Mouse (Mus musculus) midbrain, embryonic 16.5 days (tissue): ENCODE results near the gene Hsbp1. TPM values are rescaled to one million over a fixed set of nuclear protein-coding genes. Genes with fewer than 3 reads are reported as not detected.
A peak's percentile ranks its signal among the peaks of the same experiment; 100 is the strongest.
"Not testable (repeated sequence)": the region's sequence is repeated elsewhere in the genome, so short reads cannot be mapped to it uniquely, and the experiment has no call there.

ENCODE experiments used
- ATAC-seq: fragments of 200-750 bp; cut with Nextera tagmentation; 2 replicates; pipeline ENCODE4 v1.8.0; 2017; ENCODE audit warnings: moderate TSS enrichment
- H3K27ac ChIP-seq: fragments of 300-500 bp; sonication (generic); 2 replicates; pipeline ENCODE4 v1.5.1; 2014; ENCODE audit warnings: mild to moderate bottlenecking, low read length, mixed read lengths
- H3K27me3 ChIP-seq: fragments of 300-500 bp; sonication (generic); 2 replicates; pipeline ENCODE4 v1.6.1; 2014; ENCODE audit warnings: low read depth, low read length, mixed read lengths; ENCODE audit not compliant: control insufficient read depth, insufficient read depth
- H3K36me3 ChIP-seq: fragments of 300-500 bp; sonication (generic); 2 replicates; pipeline ENCODE4 v1.6.1; 2014; ENCODE audit warnings: mild to moderate bottlenecking, low read length, moderate library complexity, mixed read lengths; ENCODE audit not compliant: control insufficient read depth, insufficient read depth
- H3K4me1 ChIP-seq: fragments of 300-500 bp; sonication (generic); 2 replicates; pipeline ENCODE4 v1.6.1; 2014; ENCODE audit warnings: mild to moderate bottlenecking, low read length, mixed read lengths; ENCODE audit not compliant: control insufficient read depth, insufficient read depth
- H3K4me2 ChIP-seq: fragments of 300-500 bp; sonication (generic); 2 replicates; pipeline ENCODE4 v1.6.1; 2014; ENCODE audit warnings: mild to moderate bottlenecking, low read length, mixed read lengths
- H3K4me3 ChIP-seq: fragments of 300-500 bp; sonication (generic); 2 replicates; pipeline ENCODE4 v1.5.1; 2014; ENCODE audit warnings: low read depth, mild to moderate bottlenecking, low read length, moderate library complexity, mixed read lengths
- H3K9ac ChIP-seq: fragments of 300-500 bp; sonication (generic); 2 replicates; pipeline ENCODE4 v1.6.1; 2014; ENCODE audit warnings: low read depth, low read length, mixed read lengths
- H3K9me3 ChIP-seq: fragments of 300-500 bp; sonication (generic); replicated peaks from 2 replicates; pipeline ENCODE4 v1.6.1; 2014; ENCODE audit warnings: mild to moderate bottlenecking, low read length, mixed read lengths; ENCODE audit not compliant: control insufficient read depth, poor library complexity, severe bottlenecking
- WGBS: fragments of 180-500 bp; shearing (Covaris S2); extraction: QIAGEN DNeasy Blood & Tissue Kit; methylation state at CpG from one replicate; pipeline ENCODE4 v1.1.7; 2014; 5-methylcytosine and 5-hydroxymethylcytosine counted together
- polyA plus RNA-seq: library from polyadenylated mRNA; unstranded; fragments of >200 nt; fragmentation: Nextera tagmentation; extraction: Ambion mirVana; gene quantifications from 2 replicates; pipeline ENCODE4 v1.2.1, GENCODE M21; 2015

Hsbp1 gene
- polyA plus RNA-seq, 1 experiment from 2014 or later, result 970 TPM

- ATAC-seq, H3K36me3 ChIP-seq, H3K4me1 ChIP-seq, H3K9ac ChIP-seq, H3K4me2 ChIP-seq, H3K27ac ChIP-seq, H3K9me3 ChIP-seq, H3K4me3 ChIP-seq, H3K27me3 ChIP-seq: not testable (repeated sequence)
- 89% methylated on average over 9 of the region's 9 CpGs for WGBS
These were observed 30.4 kb downstream of the Hsbp1 start for GRCm38 (mm10) chr8:119374716-119375115.

DNA sequence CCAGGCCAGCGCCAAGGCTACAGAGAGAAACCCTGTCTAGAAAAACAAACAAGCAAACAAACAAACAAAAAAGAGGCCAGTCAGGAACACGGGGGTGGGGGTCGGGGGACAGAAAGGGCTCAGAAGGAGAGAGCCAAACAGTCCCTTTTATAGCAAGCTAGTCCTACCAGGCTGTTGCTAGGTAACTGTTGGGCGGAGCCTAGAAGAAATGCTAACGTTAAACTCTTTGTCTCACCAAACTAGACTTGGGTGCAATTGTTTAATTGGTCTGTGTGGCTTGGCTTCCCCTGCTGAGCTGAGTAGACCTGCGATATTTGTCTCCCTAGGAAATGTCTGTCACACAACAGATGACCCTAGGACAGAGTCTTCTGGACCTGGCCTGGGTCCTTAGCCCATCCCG lies 34.2 kb downstream of the Hsbp1 start:
- H3K9me3 ChIP-seq, result no peaks in the 10 kb centered on the region
- no peak overlapping the region for H3K27ac ChIP-seq
- H3K4me2 ChIP-seq, result no peak overlapping the region
- no peaks in the 10 kb centered on the region for H3K36me3 ChIP-seq
- ATAC-seq, result no peak
- WGBS, result 64% methylated on average over 7 of the region's 7 CpGs
- H3K4me3 ChIP-seq, result no peak overlapping the region
- H3K27me3 ChIP-seq, result no peaks in the 10 kb centered on the region
- H3K9ac ChIP-seq, result no peak overlapping the region
- no peaks in the 10 kb centered on the region for H3K4me1 ChIP-seq

- Histone ChIP-seq H3K27ac (no peak overlapping the region), H3K27me3 (no peaks in the 10 kb centered on the region), H3K9ac (no peak overlapping the region), H3K4me1 (no peaks in the 10 kb centered on the region), H3K4me2 (no peak overlapping the region), H3K36me3 (no peaks in the 10 kb centered on the region), H3K4me3 (no peak overlapping the region), H3K9me3 (no peaks in the 10 kb centered on the region)
- WGBS, result 35% methylated on average over 4 of the region's 4 CpGs
- no peak for ATAC-seq
These were observed 36.3 kb downstream of the Hsbp1 start for GRCm38 (mm10) chr8:119380619-119381018.

DNA sequence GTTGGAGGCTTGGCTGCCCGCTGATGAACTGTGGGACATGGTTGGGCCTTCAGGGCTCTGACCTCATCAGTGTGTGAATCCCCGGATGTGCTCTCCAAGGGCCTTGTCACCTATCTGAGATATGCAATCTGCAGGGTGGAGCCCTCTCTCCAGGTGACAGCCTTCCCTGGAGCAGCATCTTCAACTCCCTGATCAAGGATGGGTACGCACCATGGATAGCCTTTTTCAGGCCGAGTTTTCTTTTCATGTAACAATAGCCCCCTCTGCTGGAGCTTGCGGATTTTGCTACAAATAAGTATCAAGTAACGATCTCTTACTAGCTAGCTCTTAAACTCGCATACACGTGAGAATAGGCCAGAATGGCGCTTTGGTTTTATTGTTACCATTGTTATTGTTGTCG lies 40.2 kb downstream of the Hsbp1 start:
- H3K9ac ChIP-seq, result no peak overlapping the region
- H3K9me3 ChIP-seq, result no peaks in the 10 kb centered on the region
- H3K4me1 ChIP-seq, result no peaks in the 10 kb centered on the region
- no peak overlapping the region for H3K27ac ChIP-seq
- 23% methylated on average over 10 of the region's 10 CpGs for WGBS
- no peaks in the 10 kb centered on the region for H3K27me3 ChIP-seq
- H3K36me3 ChIP-seq, result no peaks in the 10 kb centered on the region
- no peak for ATAC-seq
- no peak overlapping the region for H3K4me2 ChIP-seq
- H3K4me3 ChIP-seq, result no peak overlapping the region

- Histone ChIP-seq H3K27ac (no peak overlapping the region), H3K4me2 (no peak overlapping the region), H3K4me3 (no peak overlapping the region), H3K9me3 (no peaks in the 10 kb centered on the region), H3K27me3 (no peaks in the 10 kb centered on the region), H3K4me1 (no peaks in the 10 kb centered on the region), H3K36me3 (no peaks in the 10 kb centered on the region), H3K9ac (no peak overlapping the region)
- no peak for ATAC-seq
- 80% methylated on average over 6 of the region's 6 CpGs for WGBS
These were observed 41.6 kb downstream of the Hsbp1 start for GRCm38 (mm10) chr8:119385854-119386253.

DNA sequence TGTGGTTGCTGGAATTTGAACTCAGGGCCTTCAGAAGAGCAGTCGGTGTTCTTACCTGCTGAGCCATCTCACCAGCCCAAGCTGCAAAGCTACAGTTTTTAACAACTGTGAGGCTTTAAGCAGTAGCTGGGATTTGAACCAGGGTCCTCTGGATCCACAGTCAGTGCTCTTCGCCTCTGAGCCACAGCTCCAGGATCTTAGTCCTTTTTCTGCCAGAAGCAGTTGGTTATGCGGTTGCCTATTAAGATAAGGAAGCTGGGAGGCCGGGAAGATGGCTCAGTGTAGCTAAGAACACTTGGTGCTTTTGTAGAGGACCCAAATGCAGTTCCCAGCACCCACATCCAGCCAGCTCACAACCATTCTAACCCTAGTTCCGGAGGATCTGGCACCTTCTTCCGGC lies 42.7 kb downstream of the Hsbp1 start:
- H3K4me3 ChIP-seq, result no peak overlapping the region
- 80% methylated on average over 6 of the region's 6 CpGs for WGBS
- H3K9ac ChIP-seq, result no peak overlapping the region

GRCm38 (mm10) chr8:119394097-119394496 lies 49.8 kb downstream of the Hsbp1 start:
- peak overlapping the region; percentile 86 for H3K4me3 ChIP-seq
- no peaks in the 10 kb centered on the region for H3K9me3 ChIP-seq
- peak overlapping the region; percentile 96 for H3K9ac ChIP-seq
- H3K27me3 ChIP-seq, result no peaks in the 10 kb centered on the region
- WGBS, result 76% methylated on average over 9 of the region's 9 CpGs
- H3K4me2 ChIP-seq, result peak overlapping the region; percentile 93
- no peaks in the 10 kb centered on the region; the same call in 1 of the 2 replicates for H3K36me3 ChIP-seq
- H3K4me1 ChIP-seq, result peaks cover 11% of the 10 kb centered on the region
- peak; percentile 21; the same call in 1 of the 2 replicates for ATAC-seq
- H3K27ac ChIP-seq, result peak overlapping the region; percentile 90

More for the DNA sequence above, 42.7 kb downstream of the Hsbp1 start:
- no peak for ATAC-seq
- Histone ChIP-seq H3K27me3 (no peaks in the 10 kb centered on the region), H3K4me1 (no peaks in the 10 kb centered on the region), H3K4me2 (no peak overlapping the region), H3K9me3 (no peaks in the 10 kb centered on the region), H3K27ac (no peak overlapping the region), H3K36me3 (no peaks in the 10 kb centered on the region)

DNA sequence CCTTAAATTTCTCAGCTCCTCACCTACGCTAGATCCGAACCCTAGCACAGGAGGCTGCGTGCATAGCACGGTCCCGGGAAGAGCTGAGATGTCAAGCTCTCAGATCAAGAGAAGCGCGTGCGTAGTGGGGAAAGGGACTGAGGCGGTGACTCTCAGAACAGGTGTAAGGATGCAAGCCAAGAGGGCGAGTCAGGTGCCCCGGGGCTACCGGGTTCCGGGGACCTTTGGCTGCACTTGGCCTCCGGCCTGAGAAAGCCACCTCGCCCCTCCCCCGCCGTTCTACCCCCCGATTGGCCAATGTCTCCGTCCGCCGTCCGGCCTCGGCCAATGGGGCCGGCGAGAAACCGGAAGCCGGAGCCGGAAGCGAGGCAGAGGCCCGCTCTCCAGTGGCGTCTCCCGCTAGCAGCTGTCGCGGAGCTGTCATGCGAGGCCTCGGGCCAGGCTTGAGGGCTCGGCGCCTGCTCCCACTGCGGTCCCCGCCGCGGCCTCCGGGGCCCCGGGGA lies 50.3 kb downstream of the Hsbp1 start, which contains the start of gene Mlycd:
Gene Mlycd (plus strand): TSS at position 355 of the 503 bp plus-strand sequence.
- no peaks in the 10 kb centered on the region for H3K27me3 ChIP-seq
- peak; percentile 96 for ATAC-seq
- peaks cover 11% of the 10 kb centered on the region for H3K4me1 ChIP-seq
- H3K9me3 ChIP-seq, result no peaks in the 10 kb centered on the region
- peak within 1 kb of the TSS; percentile 96 for H3K9ac ChIP-seq
- peak within 1 kb of the TSS; percentile 86 for H3K4me3 ChIP-seq
- 2% methylated on average over 44 of the region's 44 CpGs for WGBS
- H3K36me3 ChIP-seq, result no peaks in the 10 kb centered on the region; the same call in 1 of the 2 replicates
- H3K27ac ChIP-seq, result peak within 1 kb of the TSS; percentile 90
- H3K4me2 ChIP-seq, result peak within 1 kb of the TSS; percentile 93

DNA sequence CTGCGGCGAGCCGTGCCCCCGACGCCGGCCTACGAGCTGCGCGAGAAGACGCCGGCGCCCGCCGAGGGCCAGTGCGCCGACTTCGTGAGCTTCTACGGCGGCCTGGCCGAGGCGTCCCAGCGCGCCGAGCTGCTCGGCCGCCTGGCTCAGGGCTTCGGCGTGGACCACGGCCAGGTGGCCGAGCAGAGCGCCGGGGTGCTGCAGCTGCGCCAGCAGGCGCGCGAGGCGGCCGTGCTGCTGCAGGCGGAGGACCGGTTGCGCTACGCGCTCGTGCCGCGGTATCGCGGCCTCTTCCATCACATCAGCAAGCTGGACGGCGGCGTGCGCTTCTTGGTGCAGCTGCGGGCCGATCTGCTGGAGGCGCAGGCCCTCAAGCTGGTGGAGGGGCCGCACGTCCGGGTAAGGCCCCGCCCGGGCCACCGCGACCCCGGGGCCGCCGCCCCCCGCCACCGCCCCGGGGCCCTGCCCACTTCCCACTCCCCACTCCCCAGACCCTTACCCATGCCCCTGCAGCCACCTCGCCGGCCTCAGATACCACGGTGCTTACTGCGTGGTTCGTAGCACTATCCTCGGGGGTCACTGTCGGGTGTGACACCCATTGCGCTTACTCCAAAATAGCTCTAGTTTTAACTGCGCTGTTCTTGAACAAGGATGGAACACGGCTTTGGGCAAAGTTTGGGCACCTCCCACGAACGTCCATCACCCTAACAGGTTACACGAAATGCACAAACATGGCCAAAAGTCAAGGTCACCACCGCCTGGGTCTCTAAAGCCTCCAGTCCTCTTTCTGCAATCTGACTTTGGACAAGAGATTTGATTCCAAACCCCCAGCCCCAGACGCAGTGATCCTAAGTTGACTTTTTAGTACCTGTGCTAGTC lies 51.0 kb downstream of the Hsbp1 start:
- peak; percentile 70 for ATAC-seq
- peak overlapping the region; percentile 93 for H3K4me2 ChIP-seq
- 5% methylated on average over 77 of the region's 83 CpGs for WGBS
- no peaks in the 10 kb centered on the region for H3K9me3 ChIP-seq
- H3K27me3 ChIP-seq, result no peaks in the 10 kb centered on the region
- no peaks in the 10 kb centered on the region; the same call in 1 of the 2 replicates for H3K36me3 ChIP-seq
- H3K27ac ChIP-seq, result peak overlapping the region; percentile 90
- peak overlapping the region; percentile 86 for H3K4me3 ChIP-seq
- peaks cover 11% of the 10 kb centered on the region for H3K4me1 ChIP-seq
- peak overlapping the region; percentile 96 for H3K9ac ChIP-seq
